Mouse (Mus musculus): ENCODE data around the gene Slmap. TPM values are rescaled to one million over a fixed set of nuclear protein-coding genes. Genes with fewer than 3 reads are reported as not detected.
A peak's percentile ranks its signal among the peaks of the same experiment; 100 is the strongest.
"Not testable (repeated sequence)": the region's sequence is repeated elsewhere in the genome, so short reads cannot be mapped to it uniquely, and the experiment has no call there.

Slmap gene
- total RNA-seq, 2 experiments from 2014 or later: 56.8 to 91.7 TPM

DNA sequence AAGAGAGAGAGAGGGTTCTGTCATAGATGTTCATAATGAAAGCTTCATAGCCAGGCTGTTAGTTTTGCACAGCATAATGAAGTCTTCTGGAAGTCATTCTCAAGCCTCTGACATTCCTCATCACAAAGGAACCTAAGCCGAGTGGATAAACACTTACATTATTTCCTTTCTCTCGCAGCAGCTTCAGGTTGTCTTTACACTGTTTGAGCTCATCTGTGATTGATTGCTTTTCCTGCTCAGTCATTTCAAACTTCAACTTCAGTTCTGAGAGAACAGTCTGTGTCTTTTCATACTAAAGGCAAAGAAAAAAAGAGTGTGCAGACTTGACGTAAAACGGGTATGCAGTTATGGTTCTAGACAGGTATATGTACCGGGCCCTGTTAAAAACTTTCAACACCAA lies 116.8 kb downstream of the Slmap start:
- ATAC-seq (replicated peaks; ENCODE audit: poor library complexity): no peak

GRCm38 (mm10) chr14:26417088-26417487 lies 117.6 kb downstream of the Slmap start:
- ATAC-seq (replicated peaks; ENCODE audit: poor library complexity): no peak

GRCm38 (mm10) chr14:26413581-26413980 lies 121.2 kb downstream of the Slmap start:
- no peak for ATAC-seq (replicated peaks; ENCODE audit: poor library complexity)

- ATAC-seq (replicated peaks; ENCODE audit: poor library complexity): no peak
These were observed 128.0 kb downstream of the Slmap start for GRCm38 (mm10) chr14:26406746-26407145.

DNA sequence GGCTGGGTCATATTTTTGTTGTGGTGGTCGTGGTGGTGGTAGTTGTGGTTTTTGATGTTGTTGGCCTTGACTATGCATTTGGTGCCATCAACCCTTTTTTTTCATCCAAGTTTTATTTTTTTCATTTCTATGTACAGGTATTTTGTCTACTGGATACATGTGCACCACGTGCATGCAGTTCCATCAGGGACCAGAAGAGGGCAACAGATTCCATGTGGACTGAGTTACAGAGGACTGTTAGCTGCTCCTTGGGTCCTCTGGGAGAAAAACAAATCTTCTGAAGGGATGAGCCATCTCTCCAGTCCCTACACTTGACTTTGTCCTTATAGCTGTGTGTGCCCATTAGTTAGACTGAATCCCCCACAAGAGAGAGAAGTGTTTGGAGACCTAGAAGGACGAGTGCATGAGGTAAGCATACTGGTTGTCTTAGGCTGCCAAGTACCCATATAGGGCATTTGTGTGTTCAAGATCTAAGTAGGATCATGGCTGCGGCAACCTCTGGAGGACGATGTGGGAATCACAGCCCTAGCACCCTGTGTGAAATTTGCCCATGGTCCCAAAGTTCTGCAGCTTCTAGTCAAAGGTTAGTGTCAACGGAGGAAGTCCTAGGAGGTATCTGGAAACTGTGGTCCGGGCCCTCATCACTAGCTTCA lies 136.1 kb downstream of the Slmap start:
- ATAC-seq (replicated peaks; ENCODE audit: poor library complexity): no peak

DNA sequence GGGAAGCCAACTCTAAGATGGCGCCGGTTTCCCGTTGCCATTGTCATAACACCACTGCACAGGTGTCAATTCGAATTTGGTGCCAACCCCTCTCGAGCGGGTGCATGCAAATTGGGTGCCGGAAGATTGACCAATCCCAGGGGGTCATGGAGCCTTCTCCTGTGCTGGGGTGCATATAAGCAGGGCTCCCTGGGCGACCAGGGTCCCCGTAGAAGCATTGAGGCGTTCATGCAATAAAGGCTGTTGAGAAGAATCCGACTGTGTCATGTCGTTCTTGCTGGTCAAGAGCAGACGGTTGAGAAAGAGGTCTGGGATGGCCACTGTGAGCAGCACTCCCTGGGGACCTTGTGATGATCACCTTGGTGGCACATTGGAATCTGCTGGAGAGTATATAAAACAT lies 142.9 kb downstream of the Slmap start:
- no peak for ATAC-seq (replicated peaks; ENCODE audit: poor library complexity)

- not testable (repeated sequence) for ATAC-seq (replicated peaks; ENCODE audit: poor library complexity)
These were observed 145.8 kb downstream of the Slmap start for GRCm38 (mm10) chr14:26388961-26389360.

GRCm38 (mm10) chr14:26386999-26387398 lies 147.7 kb downstream of the Slmap start:
- ATAC-seq (replicated peaks; ENCODE audit: poor library complexity): not testable (repeated sequence)

- not testable (repeated sequence) for ATAC-seq (replicated peaks; ENCODE audit: poor library complexity)
These were observed 149.1 kb downstream of the Slmap start for GRCm38 (mm10) chr14:26385659-26386058.

- no peak for ATAC-seq (replicated peaks; ENCODE audit: poor library complexity)
These were observed 155.7 kb downstream of the Slmap start for GRCm38 (mm10) chr14:26379071-26379470.

DNA sequence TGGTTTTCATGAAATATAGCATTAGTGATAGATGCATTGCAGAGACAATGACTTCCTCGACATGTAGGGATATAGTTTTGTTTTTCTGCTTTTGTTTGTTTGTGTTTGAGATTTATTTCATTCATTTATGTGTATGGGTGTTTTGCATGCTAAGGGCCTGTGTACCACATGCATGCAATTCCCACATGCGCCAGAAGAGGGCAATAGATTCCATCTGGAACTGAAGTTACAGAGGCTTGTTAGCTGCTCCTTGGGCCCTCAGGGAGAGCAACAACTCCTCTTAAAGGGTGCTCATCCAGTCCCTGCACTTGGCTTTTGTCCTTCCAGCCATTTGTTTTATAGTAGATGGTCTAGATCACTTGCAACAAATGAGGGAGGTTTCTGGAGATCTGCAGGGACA lies 158.1 kb downstream of the Slmap start:
- ATAC-seq (replicated peaks; ENCODE audit: poor library complexity): peak; percentile 85

Other genes with a start within 250 kb of the Slmap start
- gene Dennd6a, start 38.9 kb upstream of the Slmap start, total RNA-seq (2015): 29.1 and 32.3 TPM in 2 replicates
- gene Dennd6a, start 38.9 kb upstream of the Slmap start, total RNA-seq (2017): 22.0 and 25.1 TPM in 2 replicates
- gene Arf4, start 103.1 kb upstream of the Slmap start, total RNA-seq (2015): 361 and 398 TPM in 2 replicates
- gene Arf4, start 103.1 kb upstream of the Slmap start, total RNA-seq (2017): 88.2 and 105 TPM in 2 replicates
- gene Pde12, start 135.0 kb upstream of the Slmap start, total RNA-seq (2015): 15.4 and 15.8 TPM in 2 replicates
- gene Pde12, start 135.0 kb upstream of the Slmap start, total RNA-seq (2017): 12.3 and 13.6 TPM in 2 replicates
- gene Dnah12, start 158.3 kb upstream of the Slmap start, total RNA-seq (2015): 0.49 and 0.64 TPM in 2 replicates
- 0.21 and 0.47 TPM in 2 replicates for gene Dnah12, start 158.3 kb upstream of the Slmap start, total RNA-seq (2017)

Data from megakaryocyte progenitor cell, adult 5-6 weeks (primary cell).